Mouse (Mus musculus): ENCODE measurements around the gene Mrgpra1. TPM values are rescaled to one million over a fixed set of nuclear protein-coding genes. Genes with fewer than 3 reads are reported as not detected.

Mrgpra1 gene
- total RNA-seq (2023), result not detected

GRCm38 (mm10) chr7:47354140-47354539, at the start of gene Mrgpra1:
Mrgpra1 (minus strand) TSS chr7:47354240.

Other genes starting within 250 kb of the Mrgpra1 start
- gene Ptpn5, start 220.6 kb downstream of the Mrgpra1 start, total RNA-seq (2023), result not detected
- gene Mrgpra6, start 149.3 kb downstream of the Mrgpra1 start, total RNA-seq (2023), result not detected
- gene Mrgpra9, start 101.4 kb downstream of the Mrgpra1 start, total RNA-seq (2023), result not detected
- not detected for gene Mrgpra2a, start 97.9 kb upstream of the Mrgpra1 start, total RNA-seq (2023)
- gene Mrgpra2b, start 174.6 kb upstream of the Mrgpra1 start, total RNA-seq (2023), result 0.70 TPM
- not detected for gene Mrgpra3, start 247.1 kb upstream of the Mrgpra1 start, total RNA-seq (2023)